Mouse (Mus musculus): ENCODE data around the gene Lgr5. TPM values are rescaled to one million over a fixed set of nuclear protein-coding genes. Genes with fewer than 3 reads are reported as not detected.
A peak's percentile ranks its signal among the peaks of the same experiment; 100 is the strongest.

The Lgr5 gene
- polyA plus RNA-seq, 1 experiment from 2014 or later: 2.3 TPM

GRCm38 (mm10) chr10:115579076-115579475, 8.5 kb downstream of the Lgr5 start:
- 48% methylated on average over 7 of the region's 7 CpGs for WGBS

DNA sequence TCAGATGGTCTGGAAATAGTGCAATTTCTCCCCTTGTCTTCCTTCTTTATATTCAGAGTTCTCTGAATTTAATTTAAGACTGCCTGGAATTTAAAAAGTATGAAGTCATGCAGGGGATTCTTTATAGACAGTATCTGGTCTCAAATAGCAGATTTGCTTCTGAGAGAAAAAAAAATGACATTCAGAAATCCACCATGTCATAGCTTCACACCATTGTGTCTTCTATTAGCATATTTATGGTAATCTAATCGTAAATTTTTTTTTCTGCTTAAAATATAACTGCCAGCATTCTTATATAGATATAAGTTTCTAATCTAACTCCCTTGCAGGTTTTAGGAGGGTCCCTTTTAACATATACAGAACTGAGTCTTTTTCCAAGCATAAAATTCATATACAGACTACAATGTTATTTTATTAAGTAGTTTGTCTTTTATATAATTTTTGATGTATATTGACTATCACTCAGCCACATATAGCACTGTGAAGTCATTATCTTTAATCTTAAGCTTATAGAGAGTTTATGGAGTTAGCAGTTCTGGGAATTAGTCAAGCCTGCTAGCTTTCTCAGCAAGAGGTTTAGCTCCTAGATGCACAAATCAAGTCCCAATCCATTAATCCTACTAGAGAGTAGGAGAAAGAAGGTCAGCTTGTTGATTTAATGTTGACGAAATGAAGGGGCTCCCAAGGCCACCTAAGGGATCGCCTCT, 15.7 kb downstream of the Lgr5 start:
- 32% methylated on average over 3 of the region's 3 CpGs for WGBS
- ATAC-seq (ENCODE audit: low read depth): no peak
- Histone ChIP-seq H3K9ac (ENCODE audit: low read length) (no peak overlapping the region), H3K36me3 (ENCODE audit: control insufficient read depth, insufficient read depth, low read length) (no peaks in the 10 kb centered on the region), H3K27me3 (ENCODE audit: control insufficient read depth, insufficient read depth, low read depth, low read length) (no peaks in the 10 kb centered on the region), H3K27ac (ENCODE audit: low read length) (no peak overlapping the region), H3K4me3 (ENCODE audit: low read length) (no peak overlapping the region), H3K4me1 (replicated peaks; ENCODE audit: control insufficient read depth, insufficient read depth, low read length) (no peaks in the 10 kb centered on the region), H3K9me3 (ENCODE audit: control insufficient read depth, low read length) (no peaks in the 10 kb centered on the region), H3K4me2 (ENCODE audit: low read depth, low read length) (no peak overlapping the region)

More at GRCm38 (mm10) chr10:115579076-115579475, 8.5 kb downstream of the Lgr5 start:
- H3K9ac ChIP-seq (ENCODE audit: low read length): no peak overlapping the region
- H3K9me3 ChIP-seq (ENCODE audit: control insufficient read depth, low read length): no peaks in the 10 kb centered on the region
- H3K27ac ChIP-seq (ENCODE audit: low read length): no peak overlapping the region
- H3K27me3 ChIP-seq (ENCODE audit: control insufficient read depth, insufficient read depth, low read depth, low read length): peaks cover 17% of the 10 kb centered on the region
- H3K4me3 ChIP-seq (ENCODE audit: low read length): no peak overlapping the region
- H3K4me1 ChIP-seq (replicated peaks; ENCODE audit: control insufficient read depth, insufficient read depth, low read length): peaks cover 2% of the 10 kb centered on the region; the same call in 1 of the 2 replicates
- no peak overlapping the region for H3K4me2 ChIP-seq (ENCODE audit: low read depth, low read length)
- H3K36me3 ChIP-seq (ENCODE audit: control insufficient read depth, insufficient read depth, low read length): no peaks in the 10 kb centered on the region
- ATAC-seq (ENCODE audit: low read depth): no peak

GRCm38 (mm10) chr10:115571317-115571716, 16.3 kb downstream of the Lgr5 start:
- no peaks in the 10 kb centered on the region for H3K27me3 ChIP-seq (ENCODE audit: control insufficient read depth, insufficient read depth, low read depth, low read length)
- no peak overlapping the region for H3K9ac ChIP-seq (ENCODE audit: low read length)
- 89% methylated on average over 6 of the region's 6 CpGs for WGBS
- H3K4me2 ChIP-seq (ENCODE audit: low read depth, low read length): no peak overlapping the region
- H3K36me3 ChIP-seq (ENCODE audit: control insufficient read depth, insufficient read depth, low read length): no peaks in the 10 kb centered on the region
- no peaks in the 10 kb centered on the region for H3K4me1 ChIP-seq (replicated peaks; ENCODE audit: control insufficient read depth, insufficient read depth, low read length)
- H3K4me3 ChIP-seq (ENCODE audit: low read length): no peak overlapping the region
- ATAC-seq (ENCODE audit: low read depth): no peak
- no peaks in the 10 kb centered on the region for H3K9me3 ChIP-seq (ENCODE audit: control insufficient read depth, low read length)
- no peak overlapping the region for H3K27ac ChIP-seq (ENCODE audit: low read length)

DNA sequence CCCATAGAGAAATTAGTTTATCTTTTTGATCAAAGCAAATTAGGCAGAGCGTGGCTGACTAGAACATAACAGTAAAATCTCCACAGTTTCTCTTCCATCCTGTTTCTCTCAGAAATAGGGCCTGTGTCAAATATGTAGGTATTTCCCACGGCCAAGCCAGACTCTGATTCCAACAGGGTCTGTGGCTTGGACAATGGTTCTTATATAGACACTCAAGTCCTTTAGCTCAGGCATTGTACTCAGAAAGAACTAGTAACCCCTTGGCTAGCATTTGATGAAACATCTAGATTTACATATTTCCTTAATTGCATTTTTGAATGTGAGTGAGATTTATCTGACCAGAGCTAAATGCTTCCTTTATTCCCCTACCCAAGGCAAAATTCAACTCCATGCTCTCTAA, 17.0 kb downstream of the Lgr5 start:
- no peak for ATAC-seq (ENCODE audit: low read depth)
- Histone ChIP-seq H3K4me2 (ENCODE audit: low read depth, low read length) (no peak overlapping the region), H3K9ac (ENCODE audit: low read length) (no peak overlapping the region), H3K36me3 (ENCODE audit: control insufficient read depth, insufficient read depth, low read length) (no peaks in the 10 kb centered on the region), H3K4me1 (replicated peaks; ENCODE audit: control insufficient read depth, insufficient read depth, low read length) (no peaks in the 10 kb centered on the region), H3K9me3 (ENCODE audit: control insufficient read depth, low read length) (no peaks in the 10 kb centered on the region), H3K27me3 (ENCODE audit: control insufficient read depth, insufficient read depth, low read depth, low read length) (no peaks in the 10 kb centered on the region), H3K27ac (ENCODE audit: low read length) (no peak overlapping the region), H3K4me3 (ENCODE audit: low read length) (no peak overlapping the region)
- 71% methylated on average over 2 of the region's 2 CpGs for WGBS

DNA sequence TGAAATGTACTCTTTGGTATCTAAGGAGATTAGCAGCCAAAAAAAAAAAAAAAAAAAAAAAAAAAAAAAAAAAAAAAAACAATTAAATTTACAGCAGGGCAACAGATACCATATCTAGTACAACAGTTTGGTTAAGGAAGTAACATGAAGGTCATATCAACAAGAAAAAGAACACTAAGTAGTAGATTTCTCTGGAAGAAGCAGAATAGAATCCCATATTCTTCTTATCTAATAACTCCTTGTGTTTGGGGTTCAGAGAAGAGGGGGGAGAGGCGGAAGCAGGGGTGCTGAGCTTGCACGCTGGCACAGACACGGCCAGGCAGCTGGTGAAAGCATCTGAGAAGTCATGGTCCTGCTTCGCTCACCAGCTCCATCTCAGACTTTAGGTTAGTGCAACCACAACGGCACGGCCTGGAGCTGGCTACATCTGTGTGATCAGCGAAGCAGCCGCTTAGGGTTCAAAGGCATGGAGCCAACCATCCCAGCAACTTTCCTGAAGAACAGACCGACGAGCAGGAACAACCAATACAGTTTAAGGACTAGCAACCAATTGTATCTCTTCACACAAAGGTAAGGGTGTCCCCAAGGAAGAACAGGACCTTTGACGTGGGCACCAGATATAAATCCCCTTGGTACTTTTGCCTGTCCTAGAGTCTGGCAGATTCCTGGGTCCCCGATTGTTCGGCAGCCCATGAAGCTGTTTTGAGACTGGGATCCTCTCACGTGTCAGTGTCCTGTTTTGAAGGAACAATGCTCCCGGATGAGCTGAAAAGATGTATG, 17.7 kb downstream of the Lgr5 start, which contains the start of gene A930009A15Rik:
TSS of gene A930009A15Rik (plus strand) at position 275 of the 780 bp plus-strand sequence.
- Histone ChIP-seq H3K9me3 (ENCODE audit: control insufficient read depth, low read length) (no peaks in the 10 kb centered on the region), H3K9ac (ENCODE audit: low read length) (no peak within 1 kb of the TSS), H3K27me3 (ENCODE audit: control insufficient read depth, insufficient read depth, low read depth, low read length) (no peaks in the 10 kb centered on the region), H3K4me3 (ENCODE audit: low read length) (no peak within 1 kb of the TSS), H3K27ac (ENCODE audit: low read length) (no peak within 1 kb of the TSS), H3K36me3 (ENCODE audit: control insufficient read depth, insufficient read depth, low read length) (no peaks in the 10 kb centered on the region), H3K4me1 (replicated peaks; ENCODE audit: control insufficient read depth, insufficient read depth, low read length) (no peaks in the 10 kb centered on the region), H3K4me2 (ENCODE audit: low read depth, low read length) (no peak within 1 kb of the TSS)
- 79% methylated on average over 15 of the region's 15 CpGs for WGBS
- no peak for ATAC-seq (ENCODE audit: low read depth)

DNA sequence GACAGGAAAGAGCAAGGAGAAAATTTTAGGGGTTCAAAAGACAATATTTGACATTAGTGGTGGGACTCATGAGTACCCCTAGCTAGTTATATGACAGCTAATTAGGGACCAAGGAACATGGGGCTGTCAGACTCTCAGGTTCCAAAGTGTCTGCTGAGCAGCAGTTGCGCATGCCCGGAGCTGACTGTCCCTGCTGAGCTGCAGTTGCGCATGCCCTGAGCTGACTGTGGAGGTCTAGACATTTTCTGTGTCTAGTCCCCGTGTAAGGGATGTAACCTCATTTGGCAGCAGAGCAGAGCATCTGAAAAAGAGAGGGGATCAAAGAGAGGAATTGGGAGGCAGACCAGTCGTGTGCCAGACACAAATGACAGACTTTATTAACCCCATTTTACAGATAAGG, 23.6 kb downstream of the Lgr5 start:
- ATAC-seq (ENCODE audit: low read depth): no peak
- Histone ChIP-seq H3K36me3 (ENCODE audit: control insufficient read depth, insufficient read depth, low read length) (no peaks in the 10 kb centered on the region), H3K27ac (ENCODE audit: low read length) (no peak overlapping the region), H3K4me3 (ENCODE audit: low read length) (no peak overlapping the region), H3K4me1 (replicated peaks; ENCODE audit: control insufficient read depth, insufficient read depth, low read length) (no peaks in the 10 kb centered on the region; the same call in 1 of the 2 replicates), H3K9ac (ENCODE audit: low read length) (no peak overlapping the region), H3K4me2 (ENCODE audit: low read depth, low read length) (no peak overlapping the region), H3K9me3 (ENCODE audit: control insufficient read depth, low read length) (no peaks in the 10 kb centered on the region), H3K27me3 (ENCODE audit: control insufficient read depth, insufficient read depth, low read depth, low read length) (no peaks in the 10 kb centered on the region)
- 70% methylated on average over 5 of the region's 5 CpGs for whole genome bisulfite sequencing

DNA sequence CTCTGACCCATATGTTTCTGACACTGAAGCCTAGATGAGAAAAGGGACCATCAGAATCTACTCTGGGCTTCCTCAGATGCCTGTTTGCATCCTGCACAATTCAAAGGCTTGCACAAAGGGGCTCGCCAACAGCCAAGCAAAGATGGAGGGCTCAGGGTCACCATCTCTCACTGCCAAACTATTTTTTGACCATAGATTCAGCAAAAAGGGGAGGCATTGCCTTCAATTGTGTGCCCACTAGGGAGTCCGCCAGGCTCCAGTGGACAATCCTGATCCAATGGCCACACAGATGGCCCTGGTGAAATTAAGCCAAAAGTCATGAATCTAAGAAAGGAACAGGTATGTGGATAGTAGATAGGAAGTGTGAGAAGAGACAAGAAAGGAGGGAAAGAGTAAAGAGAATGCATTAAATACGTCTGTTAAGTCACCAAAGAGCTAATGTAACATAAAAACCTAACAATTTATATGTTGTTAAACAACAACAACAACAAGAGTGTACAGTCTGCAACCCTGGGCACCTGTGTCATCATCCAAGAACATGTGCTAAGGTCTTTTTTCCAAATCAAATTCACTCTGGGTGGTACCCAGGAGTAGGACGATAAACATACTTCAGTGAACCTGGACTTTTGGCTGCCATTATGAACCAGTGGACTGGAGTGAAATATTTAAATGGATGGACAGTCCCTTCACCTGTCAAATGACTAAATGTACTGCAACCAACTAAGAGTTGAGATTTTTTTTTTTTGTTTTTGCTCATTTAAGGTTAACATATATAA, 24.5 kb downstream of the Lgr5 start:
- no peaks in the 10 kb centered on the region; the same call in 1 of the 2 replicates for H3K4me1 ChIP-seq (replicated peaks; ENCODE audit: control insufficient read depth, insufficient read depth, low read length)
- no peaks in the 10 kb centered on the region for H3K27me3 ChIP-seq (ENCODE audit: control insufficient read depth, insufficient read depth, low read depth, low read length)
- no peak overlapping the region for H3K9ac ChIP-seq (ENCODE audit: low read length)
- H3K9me3 ChIP-seq (ENCODE audit: control insufficient read depth, low read length): no peaks in the 10 kb centered on the region
- no peak overlapping the region for H3K27ac ChIP-seq (ENCODE audit: low read length)
- no peaks in the 10 kb centered on the region for H3K36me3 ChIP-seq (ENCODE audit: control insufficient read depth, insufficient read depth, low read length)
- no peak overlapping the region for H3K4me3 ChIP-seq (ENCODE audit: low read length)
- no peak overlapping the region for H3K4me2 ChIP-seq (ENCODE audit: low read depth, low read length)
- 86% methylated on average over 4 of the region's 4 CpGs for WGBS
- no peak for ATAC-seq (ENCODE audit: low read depth)

DNA sequence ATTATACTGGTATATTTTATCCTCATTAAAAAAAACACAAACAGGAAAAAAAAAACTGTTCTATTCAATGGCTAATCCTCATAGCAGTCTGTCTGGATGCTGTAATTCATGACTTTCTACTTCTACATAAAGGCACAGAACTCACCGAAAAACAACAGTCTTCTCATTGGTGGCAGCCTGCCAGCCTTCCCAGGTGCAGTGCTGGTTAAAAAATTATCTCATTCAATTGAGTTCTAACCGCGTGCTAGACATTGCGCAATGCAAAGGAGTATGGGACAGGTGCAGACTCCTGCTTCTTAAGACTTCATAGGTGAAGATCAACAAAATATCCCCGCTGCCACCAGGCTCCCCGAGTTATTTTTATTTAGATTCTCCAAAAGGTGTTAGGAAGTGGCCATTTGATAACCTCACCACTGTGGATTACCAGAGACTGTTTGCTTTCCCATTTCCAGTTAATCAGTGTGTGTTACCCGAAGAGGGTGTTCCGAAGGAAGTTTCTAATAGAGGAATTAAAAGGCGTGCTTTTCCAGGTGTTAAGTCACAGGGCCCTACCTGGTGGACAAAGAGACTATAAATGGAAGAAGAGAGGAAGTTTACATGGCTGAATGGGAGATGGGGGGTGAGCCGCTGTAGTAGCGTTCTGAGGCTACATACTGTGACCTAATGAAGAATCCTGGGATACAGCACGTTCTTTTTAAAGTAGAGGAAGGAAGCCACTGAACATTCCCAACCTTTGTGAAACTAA, 26.3 kb downstream of the Lgr5 start:
- Histone ChIP-seq H3K4me1 (replicated peaks; ENCODE audit: control insufficient read depth, insufficient read depth, low read length) (no peaks in the 10 kb centered on the region; the same call in 1 of the 2 replicates), H3K4me3 (ENCODE audit: low read length) (no peak overlapping the region), H3K27me3 (ENCODE audit: control insufficient read depth, insufficient read depth, low read depth, low read length) (no peaks in the 10 kb centered on the region), H3K36me3 (ENCODE audit: control insufficient read depth, insufficient read depth, low read length) (no peaks in the 10 kb centered on the region), H3K4me2 (ENCODE audit: low read depth, low read length) (peak overlapping the region; percentile 24; the same call in 1 of the 2 replicates), H3K27ac (ENCODE audit: low read length) (no peak overlapping the region), H3K9me3 (ENCODE audit: control insufficient read depth, low read length) (no peaks in the 10 kb centered on the region), H3K9ac (ENCODE audit: low read length) (no peak overlapping the region)
- WGBS: 44% methylated on average over 12 of the region's 12 CpGs
- ATAC-seq (ENCODE audit: low read depth): peak; percentile 79

Data from lung, embryonic 16.5 days (tissue).